Mouse (Mus musculus) olfactory bulb, adult 2 months (tissue): ENCODE measurements around the gene Stx1b.

ENCODE experiments used
- CTCF ChIP-seq: fragments of 200-500 bp; IDR thresholded peaks from 2 replicates; pipeline ENCODE4 v1.5.1; 2012; ENCODE audit warnings: low read depth, mild to moderate bottlenecking, low read length, moderate library complexity; ENCODE audit not compliant: insufficient read depth
- POLR2A ChIP-seq: fragments of 200-500 bp; IDR thresholded peaks from 2 replicates; pipeline ENCODE4 v1.6.1; 2012; ENCODE audit warnings: mild to moderate bottlenecking, low read depth, low read length, moderate library complexity; ENCODE audit not compliant: insufficient read depth

- TF ChIP-seq CTCF (no peak), POLR2A (no peak)
Measured at GRCm38 (mm10) chr7:127777474-127778266, 46.7 kb downstream of the Stx1b start.
